Mouse (Mus musculus) heart, embryonic 14.5 days (tissue): ENCODE results near the gene Cpeb1. TPM values are rescaled to one million over a fixed set of nuclear protein-coding genes. Genes with fewer than 3 reads are reported as not detected.

Experiments used
- ATAC-seq: fragments of 200-750 bp; cut with Nextera tagmentation; 2 replicates; pipeline ENCODE4 v1.8.0; 2017; ENCODE audit warnings: low read depth, moderate TSS enrichment; ENCODE audit not compliant: insufficient number of reproducible peaks, insufficient read depth, low FRiP score
- H3K27ac ChIP-seq, 2 experiments: fragments of 200-500 bp in 1 of 2; fragments of 300-500 bp in 1 of 2; sonication (generic) in 1 of 2; replicated peaks in 1 of 2; 2 replicates each; pipeline ENCODE4 v1.5.1; 2012 to 2014; ENCODE audit warnings: low read depth in 2 of 2, low read length in 2 of 2, control low read depth in 1 of 2, mild to moderate bottlenecking in 1 of 2, mixed read lengths in 1 of 2; ENCODE audit not compliant: control insufficient read depth in 1 of 2, insufficient read depth in 1 of 2
- H3K27me3 ChIP-seq: fragments of 300-500 bp; sonication (generic); 2 replicates; pipeline ENCODE4 v1.6.1; 2014; ENCODE audit warnings: mild to moderate bottlenecking, low read length, control low read depth; ENCODE audit not compliant: control insufficient read depth, insufficient read depth
- H3K36me3 ChIP-seq: fragments of 300-500 bp; sonication (generic); 2 replicates; pipeline ENCODE4 v1.6.1; 2014; ENCODE audit warnings: mild to moderate bottlenecking, control low read depth, low read length, mixed read lengths; ENCODE audit not compliant: control insufficient read depth, insufficient read depth
- H3K4me1 ChIP-seq, 2 experiments: fragments of 200-500 bp in 1 of 2; fragments of 300-500 bp in 1 of 2; sonication (generic) in 1 of 2; 2 replicates each; pipeline ENCODE4 v1.6.1; 2012 to 2014; ENCODE audit warnings: low read length in 2 of 2, control low read depth in 1 of 2, mixed read lengths in 1 of 2; ENCODE audit not compliant: control insufficient read depth in 2 of 2, insufficient read depth in 2 of 2
- H3K4me2 ChIP-seq: fragments of 300-500 bp; sonication (generic); 2 replicates; pipeline ENCODE4 v1.6.1; 2014; ENCODE audit warnings: mild to moderate bottlenecking, low read length
- H3K4me3 ChIP-seq, 2 experiments: fragments of 200-500 bp in 1 of 2; fragments of 300-500 bp in 1 of 2; sonication (generic) in 1 of 2; 2 replicates each; pipeline ENCODE4 v1.5.1; 2012 to 2014; ENCODE audit warnings: low read length in 2 of 2, mild to moderate bottlenecking in 2 of 2, control low read depth in 1 of 2, low read depth in 1 of 2, moderate library complexity in 1 of 2; ENCODE audit not compliant: control insufficient read depth in 1 of 2, insufficient read depth in 1 of 2
- H3K9ac ChIP-seq: fragments of 300-500 bp; sonication (generic); 2 replicates; pipeline ENCODE4 v1.6.1; 2014; ENCODE audit warnings: mild to moderate bottlenecking, low read length
- H3K9me3 ChIP-seq: fragments of 300-500 bp; sonication (generic); 2 replicates; pipeline ENCODE4 v1.6.1; 2016; ENCODE audit warnings: low read length, control low read depth; ENCODE audit not compliant: control insufficient read depth
- WGBS: fragments of 180-500 bp; shearing (Covaris S2); extraction: QIAGEN DNeasy Blood & Tissue Kit; methylation state at CpG from one replicate; pipeline ENCODE4 v1.1.7; 2014; 5-methylcytosine and 5-hydroxymethylcytosine counted together
- polyA plus RNA-seq: library from polyadenylated mRNA; unstranded; fragments of >200 nt; fragmentation: Nextera tagmentation; extraction: Ambion mirVana; gene quantifications from 2 replicates; pipeline ENCODE4 v1.2.1, GENCODE M21; 2014

The Cpeb1 gene
- polyA plus RNA-seq, 1 experiment from 2014 or later: 5.0 TPM

DNA sequence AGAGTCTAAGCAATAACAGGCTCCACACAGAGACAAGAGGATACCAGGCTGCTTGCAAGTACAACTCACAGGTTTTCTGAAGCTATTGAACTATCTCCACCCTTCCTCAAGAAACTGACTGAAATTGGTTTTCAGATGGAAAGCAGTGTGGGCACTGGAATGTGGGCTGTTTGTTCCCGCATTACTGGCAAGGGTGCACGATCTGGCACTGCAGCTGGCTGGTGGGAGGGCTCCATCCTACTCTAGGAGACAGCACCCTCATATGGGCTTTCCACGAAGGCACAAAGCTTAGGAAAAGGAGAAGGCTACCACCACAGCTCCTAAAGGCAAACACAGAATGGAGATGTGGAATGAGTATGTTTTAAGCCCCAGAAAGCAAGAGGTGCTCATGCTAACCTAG, 85.5 kb downstream of the Cpeb1 start:
- peaks cover 0 to 5% of the 10 kb centered on the region in 2 experiments; a peak in 2 of 4 replicates for H3K4me1 ChIP-seq
- H3K4me2 ChIP-seq: no peak overlapping the region
- H3K27ac ChIP-seq: no peak overlapping the region
- no peaks in the 10 kb centered on the region for H3K36me3 ChIP-seq
- no peak overlapping the region for H3K9ac ChIP-seq
- no peak for ATAC-seq
- no peak overlapping the region for H3K4me3 ChIP-seq
- H3K27me3 ChIP-seq: peaks cover 19% of the 10 kb centered on the region
- H3K9me3 ChIP-seq: no peaks in the 10 kb centered on the region
- 55% methylated on average over 3 of the region's 3 CpGs for WGBS

DNA sequence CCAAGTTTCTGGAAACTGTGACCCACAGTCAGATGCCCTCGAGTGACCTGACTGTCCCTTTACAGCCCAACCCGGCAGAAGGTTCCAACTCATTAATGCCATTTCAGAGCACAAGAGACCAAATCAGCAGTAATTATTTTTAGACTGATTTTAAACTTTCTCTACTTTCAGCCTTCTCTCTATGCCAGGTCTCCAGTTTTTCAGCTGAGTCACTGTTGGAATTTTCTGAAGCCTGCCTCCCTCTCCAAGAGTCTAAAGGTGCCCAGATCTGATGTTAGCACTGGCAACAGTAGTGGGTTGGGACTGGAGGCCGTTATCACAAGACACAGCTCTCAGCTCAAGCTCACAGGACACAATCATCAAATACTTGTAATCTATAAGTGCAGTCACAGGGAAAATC, 87.3 kb downstream of the Cpeb1 start:
- no peak overlapping the region for H3K9ac ChIP-seq
- WGBS: 67% methylated on average over 3 of the region's 3 CpGs
- no peak overlapping the region for H3K4me3 ChIP-seq
- peaks cover 14% of the 10 kb centered on the region for H3K27me3 ChIP-seq
- H3K9me3 ChIP-seq: no peaks in the 10 kb centered on the region
- H3K36me3 ChIP-seq: no peaks in the 10 kb centered on the region
- peaks cover 0 to 5% of the 10 kb centered on the region in 2 experiments; a peak in 2 of 4 replicates for H3K4me1 ChIP-seq
- H3K4me2 ChIP-seq: no peak overlapping the region
- H3K27ac ChIP-seq: no peak overlapping the region
- no peak for ATAC-seq

DNA sequence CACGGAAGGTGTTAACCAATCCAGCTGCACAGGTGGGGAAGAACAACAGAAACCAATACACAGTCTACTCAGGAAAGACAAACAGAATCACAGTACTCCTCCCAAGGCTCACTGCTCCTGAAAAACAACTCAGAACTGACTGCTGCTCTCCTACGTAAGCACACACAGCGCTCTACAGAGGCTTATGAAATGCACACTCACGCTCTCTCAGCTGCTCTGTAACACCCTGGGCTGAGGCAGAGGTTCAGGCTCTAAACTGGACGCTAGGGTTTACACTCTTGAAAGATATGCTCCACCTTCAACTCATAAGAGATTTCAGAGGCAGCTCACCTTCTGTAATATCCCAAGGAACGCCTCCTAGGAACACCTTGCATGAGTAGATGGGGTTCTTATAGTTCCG, 98.3 kb downstream of the Cpeb1 start:
- Histone ChIP-seq H3K4me1 (no peaks in the 10 kb centered on the region), H3K4me2 (no peak overlapping the region)
- WGBS: 69% methylated on average over 7 of the region's 7 CpGs

DNA sequence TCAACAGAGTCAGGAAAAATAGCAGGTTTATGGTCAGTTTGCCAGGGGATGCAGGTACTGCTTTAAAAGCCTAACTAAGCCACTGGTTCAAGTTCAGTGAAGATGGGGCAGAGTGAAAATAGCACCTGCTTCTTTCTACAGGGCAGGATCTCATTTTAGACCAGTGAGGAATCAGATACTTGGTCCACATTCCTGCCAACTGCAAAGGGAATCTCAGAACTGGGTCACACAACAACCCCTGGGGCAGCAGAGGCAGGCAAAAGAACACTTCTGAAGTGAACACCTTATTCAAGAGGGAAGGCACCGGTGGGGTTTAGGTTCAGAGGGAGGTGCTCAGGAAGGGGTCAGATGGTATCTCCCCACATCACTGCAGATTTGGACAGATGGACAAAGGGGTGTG, 98.9 kb downstream of the Cpeb1 start:
- Histone ChIP-seq H3K4me2 (no peak overlapping the region), H3K27me3 (no peaks in the 10 kb centered on the region), H3K4me1 (no peaks in the 10 kb centered on the region), H3K36me3 (no peaks in the 10 kb centered on the region), H3K4me3 (no peak overlapping the region), H3K27ac (no peak overlapping the region), H3K9me3 (no peaks in the 10 kb centered on the region), H3K9ac (no peak overlapping the region)
- 92% methylated on average over 1 of the region's 1 CpGs for WGBS
- ATAC-seq: no peak

More for the DNA sequence above, 98.3 kb downstream of the Cpeb1 start:
- Histone ChIP-seq H3K4me3 (no peak overlapping the region), H3K36me3 (no peaks in the 10 kb centered on the region), H3K27ac (no peak overlapping the region), H3K27me3 (no peaks in the 10 kb centered on the region), H3K9me3 (no peaks in the 10 kb centered on the region), H3K9ac (no peak overlapping the region)
- no peak for ATAC-seq

DNA sequence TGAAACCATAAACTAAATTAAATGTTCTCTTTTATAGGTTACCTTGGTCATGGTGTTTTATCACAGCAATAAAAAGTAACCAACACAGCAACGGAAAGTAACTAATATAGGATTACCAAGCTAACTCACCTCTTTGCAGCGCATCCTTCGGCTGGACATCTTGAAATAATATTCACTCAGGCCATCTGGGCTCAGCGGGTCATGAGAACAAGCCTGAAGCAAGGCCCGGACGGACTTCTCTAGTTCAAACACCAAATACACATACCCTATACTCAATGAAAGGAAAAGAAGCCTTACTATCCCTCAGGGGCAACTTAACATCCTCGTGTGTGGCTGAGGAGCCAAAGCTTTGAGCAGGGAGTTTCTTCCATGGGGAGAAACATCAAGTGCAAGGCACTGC, 99.5 kb downstream of the Cpeb1 start:
- no peak overlapping the region for H3K27ac ChIP-seq
- no peaks in the 10 kb centered on the region for H3K4me1 ChIP-seq
- H3K36me3 ChIP-seq: no peaks in the 10 kb centered on the region
- no peak overlapping the region for H3K4me2 ChIP-seq
- ATAC-seq: no peak
- no peaks in the 10 kb centered on the region for H3K27me3 ChIP-seq
- no peak overlapping the region for H3K9ac ChIP-seq
- H3K9me3 ChIP-seq: no peaks in the 10 kb centered on the region
- H3K4me3 ChIP-seq: no peak overlapping the region
- WGBS: 81% methylated on average over 7 of the region's 7 CpGs

- H3K4me2 ChIP-seq: no peak overlapping the region
- H3K36me3 ChIP-seq: no peaks in the 10 kb centered on the region
- H3K4me1 ChIP-seq: no peaks in the 10 kb centered on the region
- no peak overlapping the region for H3K4me3 ChIP-seq
- no peak overlapping the region for H3K27ac ChIP-seq
- H3K9me3 ChIP-seq: no peaks in the 10 kb centered on the region
- 75% methylated on average over 4 of the region's 4 CpGs for WGBS
- H3K9ac ChIP-seq: no peak overlapping the region
- ATAC-seq: no peak
- no peaks in the 10 kb centered on the region for H3K27me3 ChIP-seq
Measured at GRCm38 (mm10) chr7:81351826-81352225, 103.4 kb downstream of the Cpeb1 start.

DNA sequence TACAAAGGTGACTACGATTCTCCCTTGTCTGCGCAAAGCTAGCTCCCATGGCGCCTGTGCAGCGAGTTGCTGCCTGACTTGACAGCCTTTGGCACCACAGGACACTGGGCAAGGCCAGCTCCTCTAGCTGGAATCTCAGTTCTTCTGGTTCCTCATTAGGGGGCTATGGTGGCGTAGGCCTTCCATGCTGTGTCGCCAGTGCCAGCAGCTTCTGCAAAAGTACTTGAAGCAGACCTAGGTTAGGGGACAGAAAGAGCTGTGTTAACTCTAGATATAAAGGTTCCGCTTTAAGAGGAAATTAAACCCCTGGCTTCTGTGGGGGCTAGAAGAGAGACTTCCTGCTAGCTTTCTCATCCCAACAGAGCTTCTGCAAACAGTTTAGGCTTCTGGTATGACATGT, 107.1 kb downstream of the Cpeb1 start:
- no peak overlapping the region for H3K4me2 ChIP-seq
- peaks cover 9% of the 10 kb centered on the region in 2 experiments for H3K4me1 ChIP-seq
- H3K36me3 ChIP-seq: peaks cover 9% of the 10 kb centered on the region
- no peak overlapping the region for H3K9ac ChIP-seq
- H3K4me3 ChIP-seq: no peak overlapping the region
- no peak overlapping the region for H3K27ac ChIP-seq
- H3K9me3 ChIP-seq: no peaks in the 10 kb centered on the region
- 67% methylated on average over 7 of the region's 7 CpGs for WGBS
- no peak for ATAC-seq
- H3K27me3 ChIP-seq: no peaks in the 10 kb centered on the region

DNA sequence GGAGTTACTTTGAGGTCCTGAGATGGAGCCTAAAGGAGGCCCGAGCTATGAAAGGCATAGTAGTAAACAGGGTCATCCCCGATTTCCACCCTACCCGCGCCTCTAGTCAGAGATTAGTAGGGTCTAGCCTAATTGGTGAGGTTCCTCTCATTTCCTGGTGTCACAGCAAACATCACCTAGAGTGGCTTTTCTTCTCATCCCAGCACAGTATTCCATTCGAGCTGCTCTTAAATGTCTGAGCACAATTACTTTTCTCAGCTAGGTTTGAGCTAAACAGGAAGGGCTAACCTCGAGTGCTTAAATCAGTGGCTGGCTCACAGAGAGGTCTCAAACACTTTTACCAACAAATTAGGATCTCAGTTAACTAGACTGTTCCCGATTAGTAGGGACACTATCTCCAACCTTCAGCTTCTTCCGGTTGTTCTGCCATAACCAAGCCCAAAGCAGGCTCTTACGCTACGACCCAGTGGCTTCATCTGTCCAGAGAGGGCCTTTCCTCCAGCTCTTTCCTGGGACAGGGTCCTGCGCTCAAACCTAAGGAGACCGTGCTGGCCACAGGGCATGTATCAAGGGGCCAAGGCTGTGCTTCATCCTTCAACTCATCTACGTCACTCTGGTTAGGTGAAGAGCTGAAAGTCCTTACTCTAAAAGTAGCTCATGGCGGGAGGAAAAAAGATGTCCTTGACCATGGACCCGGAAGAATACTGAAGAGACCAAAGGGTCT, 109.7 kb downstream of the Cpeb1 start:
- Histone ChIP-seq H3K9me3 (no peaks in the 10 kb centered on the region), H3K36me3 (peaks cover 35% of the 10 kb centered on the region), H3K27me3 (no peaks in the 10 kb centered on the region), H3K4me3 (peak overlapping the region; percentile 48 to 93), H3K27ac (peak overlapping the region in 1 of 2 experiments; percentile 63; a peak in 2 of 4 replicates), H3K9ac (peak overlapping the region; percentile 67), H3K4me1 (peaks cover 14 to 23% of the 10 kb centered on the region in 2 experiments), H3K4me2 (peak overlapping the region; percentile 55)
- 58% methylated on average over 15 of the region's 15 CpGs for WGBS
- no peak for ATAC-seq
